Mouse (Mus musculus): Measurements from ENCODE around the gene Sycp2l. TPM values are rescaled to one million over a fixed set of nuclear protein-coding genes. Genes with fewer than 3 reads are reported as not detected.
"Not testable (repeated sequence)": the region's sequence is repeated elsewhere in the genome, so short reads cannot be mapped to it uniquely, and the experiment has no call there.

Sycp2l gene
- total RNA-seq, 1 experiment = 2.0 TPM

- no peak overlapping the region for H3K27ac ChIP-seq (ENCODE audit: insufficient read depth, low read depth, low read length, poor library complexity, severe bottlenecking)
- no peak overlapping the region for H3K4me3 ChIP-seq (ENCODE audit: insufficient read depth in 1 of 2, low read depth in 1 of 2, low read length in 2 of 2, poor library complexity in 1 of 2, severe bottlenecking in 1 of 2)
- TF ChIP-seq CHD2 (IDR thresholded peaks at IDR 0.05; ENCODE audit: low read depth, low read length) (no peak), HCFC1 (IDR thresholded peaks at IDR 0.05; ENCODE audit: borderline replicate concordance, insufficient read depth, low read length) (no peak), ZC3H11A (IDR thresholded peaks at IDR 0.05; ENCODE audit: borderline replicate concordance, low read depth, low read length) (no peak), ZNF384 (IDR thresholded peaks at IDR 0.05; ENCODE audit: low read depth, low read length) (no peak), MAFK (IDR thresholded peaks at IDR 0.05; ENCODE audit: insufficient read depth, low read depth, low read length) (no peak)
- no peaks in the 10 kb centered on the region for H3K36me3 ChIP-seq (ENCODE audit: control insufficient read depth, insufficient read depth, low read length, poor library complexity, severe bottlenecking)
- in situ Hi-C loops (cut with MboI; ENCODE audit: low sequenced_read_pairs in 2 of 2, unreplicated experiment in 2 of 2) = no loop called here
- DNase-seq (ENCODE audit: low read depth, low spot score) = no peak
- no peaks in the 10 kb centered on the region for H3K9me3 ChIP-seq (ENCODE audit: control insufficient read depth, insufficient read depth, low read depth, low read length)
- H3K4me1 ChIP-seq (ENCODE audit: control insufficient read depth in 2 of 2, insufficient read depth in 2 of 2, low read length in 2 of 2, poor library complexity in 1 of 2) = no peaks in the 10 kb centered on the region
- H3K9ac ChIP-seq (ENCODE audit: insufficient read depth, low read depth, low read length, poor library complexity, severe bottlenecking) = no peak overlapping the region
Measured at GRCm38 (mm10) chr13:41203691-41204090, 89.6 kb downstream of the Sycp2l start.

GRCm38 (mm10) chr13:41205568-41205967 lies 91.5 kb downstream of the Sycp2l start:
- DNase-seq (ENCODE audit: low read depth, low spot score); H3K9ac ChIP-seq (ENCODE audit: insufficient read depth, low read depth, low read length, poor library complexity, severe bottlenecking); H3K4me3 ChIP-seq (ENCODE audit: insufficient read depth in 1 of 2, low read depth in 1 of 2, low read length in 2 of 2, poor library complexity in 1 of 2, severe bottlenecking in 1 of 2); H3K36me3 ChIP-seq (ENCODE audit: control insufficient read depth, insufficient read depth, low read length, poor library complexity, severe bottlenecking); H3K4me1 ChIP-seq (ENCODE audit: control insufficient read depth in 2 of 2, insufficient read depth in 2 of 2, low read length in 2 of 2, poor library complexity in 1 of 2); H3K9me3 ChIP-seq (ENCODE audit: control insufficient read depth, insufficient read depth, low read depth, low read length); H3K27ac ChIP-seq (ENCODE audit: insufficient read depth, low read depth, low read length, poor library complexity, severe bottlenecking); in situ Hi-C loops (cut with MboI; ENCODE audit: low sequenced_read_pairs in 2 of 2, unreplicated experiment in 2 of 2): not testable (repeated sequence)

GRCm38 (mm10) chr13:41206241-41206640 lies 92.1 kb downstream of the Sycp2l start:
- Histone ChIP-seq H3K4me3 (ENCODE audit: insufficient read depth in 1 of 2, low read depth in 1 of 2, low read length in 2 of 2, poor library complexity in 1 of 2, severe bottlenecking in 1 of 2) (no peak overlapping the region), H3K36me3 (ENCODE audit: control insufficient read depth, insufficient read depth, low read length, poor library complexity, severe bottlenecking) (no peaks in the 10 kb centered on the region), H3K27ac (ENCODE audit: insufficient read depth, low read depth, low read length, poor library complexity, severe bottlenecking) (no peak overlapping the region), H3K9me3 (ENCODE audit: control insufficient read depth, insufficient read depth, low read depth, low read length) (no peaks in the 10 kb centered on the region), H3K9ac (ENCODE audit: insufficient read depth, low read depth, low read length, poor library complexity, severe bottlenecking) (no peak overlapping the region), H3K4me1 (ENCODE audit: control insufficient read depth in 2 of 2, insufficient read depth in 2 of 2, low read length in 2 of 2, poor library complexity in 1 of 2) (no peaks in the 10 kb centered on the region)
- TF ChIP-seq ZNF384 (IDR thresholded peaks at IDR 0.05; ENCODE audit: low read depth, low read length) (no peak), HCFC1 (IDR thresholded peaks at IDR 0.05; ENCODE audit: borderline replicate concordance, insufficient read depth, low read length) (no peak), CHD2 (IDR thresholded peaks at IDR 0.05; ENCODE audit: low read depth, low read length) (no peak), MAFK (IDR thresholded peaks at IDR 0.05; ENCODE audit: insufficient read depth, low read depth, low read length) (no peak), ZC3H11A (IDR thresholded peaks at IDR 0.05; ENCODE audit: borderline replicate concordance, low read depth, low read length) (no peak)
- in situ Hi-C loops (cut with MboI; ENCODE audit: low sequenced_read_pairs in 2 of 2, unreplicated experiment in 2 of 2) = no loop called here
- DNase-seq (ENCODE audit: low read depth, low spot score) = no peak

- Histone ChIP-seq H3K9ac (ENCODE audit: insufficient read depth, low read depth, low read length, poor library complexity, severe bottlenecking) (no peak overlapping the region), H3K27ac (ENCODE audit: insufficient read depth, low read depth, low read length, poor library complexity, severe bottlenecking) (no peak overlapping the region), H3K4me3 (ENCODE audit: insufficient read depth in 1 of 2, low read depth in 1 of 2, low read length in 2 of 2, poor library complexity in 1 of 2, severe bottlenecking in 1 of 2) (no peak overlapping the region), H3K36me3 (ENCODE audit: control insufficient read depth, insufficient read depth, low read length, poor library complexity, severe bottlenecking) (no peaks in the 10 kb centered on the region), H3K4me1 (ENCODE audit: control insufficient read depth in 2 of 2, insufficient read depth in 2 of 2, low read length in 2 of 2, poor library complexity in 1 of 2) (no peaks in the 10 kb centered on the region), H3K9me3 (ENCODE audit: control insufficient read depth, insufficient read depth, low read depth, low read length) (no peaks in the 10 kb centered on the region)
- no peak for DNase-seq (ENCODE audit: low read depth, low spot score)
- in situ Hi-C loops (cut with MboI; ENCODE audit: low sequenced_read_pairs in 2 of 2, unreplicated experiment in 2 of 2) = no loop called here
- TF ChIP-seq CHD2 (IDR thresholded peaks at IDR 0.05; ENCODE audit: low read depth, low read length) (no peak), HCFC1 (IDR thresholded peaks at IDR 0.05; ENCODE audit: borderline replicate concordance, insufficient read depth, low read length) (no peak), ZC3H11A (IDR thresholded peaks at IDR 0.05; ENCODE audit: borderline replicate concordance, low read depth, low read length) (no peak), ZNF384 (IDR thresholded peaks at IDR 0.05; ENCODE audit: low read depth, low read length) (no peak), MAFK (IDR thresholded peaks at IDR 0.05; ENCODE audit: insufficient read depth, low read depth, low read length) (no peak)
Measured at GRCm38 (mm10) chr13:41211276-41211675, 97.2 kb downstream of the Sycp2l start.

- H3K36me3 ChIP-seq (ENCODE audit: control insufficient read depth, insufficient read depth, low read length, poor library complexity, severe bottlenecking) = no peaks in the 10 kb centered on the region
- no peak for DNase-seq (ENCODE audit: low read depth, low spot score)
- H3K9me3 ChIP-seq (ENCODE audit: control insufficient read depth, insufficient read depth, low read depth, low read length) = no peaks in the 10 kb centered on the region
- no peak overlapping the region for H3K27ac ChIP-seq (ENCODE audit: insufficient read depth, low read depth, low read length, poor library complexity, severe bottlenecking)
- in situ Hi-C loops (cut with MboI; ENCODE audit: low sequenced_read_pairs in 2 of 2, unreplicated experiment in 2 of 2) = no loop called here
- no peaks in the 10 kb centered on the region for H3K4me1 ChIP-seq (ENCODE audit: control insufficient read depth in 2 of 2, insufficient read depth in 2 of 2, low read length in 2 of 2, poor library complexity in 1 of 2)
- TF ChIP-seq ZC3H11A (IDR thresholded peaks at IDR 0.05; ENCODE audit: borderline replicate concordance, low read depth, low read length) = no peak
- no peak for TF ChIP-seq MAFK (IDR thresholded peaks at IDR 0.05; ENCODE audit: insufficient read depth, low read depth, low read length)
- no peak for TF ChIP-seq HCFC1 (IDR thresholded peaks at IDR 0.05; ENCODE audit: borderline replicate concordance, insufficient read depth, low read length)
- H3K4me3 ChIP-seq (ENCODE audit: insufficient read depth in 1 of 2, low read depth in 1 of 2, low read length in 2 of 2, poor library complexity in 1 of 2, severe bottlenecking in 1 of 2) = no peak overlapping the region
- H3K9ac ChIP-seq (ENCODE audit: insufficient read depth, low read depth, low read length, poor library complexity, severe bottlenecking) = no peak overlapping the region
Measured at GRCm38 (mm10) chr13:41212558-41213322, 98.6 kb downstream of the Sycp2l start.

Measured in ES-E14 (cell line).